Mouse (Mus musculus) brain, embryonic 14.5 days (tissue): ENCODE measurements at regions not wholly inside any gene's neighbourhood (a gene's known extent, or its start where the extent isn't known, plus 50 kb on each side); places are given as distances from the start of the nearest gene placed in this dataset.
"Not testable (repeated sequence)": the region's sequence is repeated elsewhere in the genome, so short reads cannot be mapped to it uniquely, and the experiment has no call there.

Experiments
- DNase-seq: peaks from one replicate; pipeline ENCODE4 v3.0.0-alpha.2; 2011; ENCODE audit warnings: low read depth
- CTCF ChIP-seq: fragments of 200-500 bp; IDR thresholded peaks from 2 replicates; pipeline ENCODE4 v1.5.1; 2012; ENCODE audit warnings: inconsistent platforms, mild to moderate bottlenecking, moderate library complexity, borderline replicate concordance; ENCODE audit not compliant: insufficient read depth, insufficient read length; ENCODE audit errors: extremely low read depth
- POLR2A ChIP-seq: fragments of 200-500 bp; IDR thresholded peaks from 2 replicates; pipeline ENCODE4 v1.6.1; 2012; ENCODE audit warnings: mild to moderate bottlenecking, inconsistent platforms, borderline replicate concordance; ENCODE audit not compliant: poor library complexity, insufficient read depth, insufficient read length, severe bottlenecking; ENCODE audit errors: extremely low read depth

DNA sequence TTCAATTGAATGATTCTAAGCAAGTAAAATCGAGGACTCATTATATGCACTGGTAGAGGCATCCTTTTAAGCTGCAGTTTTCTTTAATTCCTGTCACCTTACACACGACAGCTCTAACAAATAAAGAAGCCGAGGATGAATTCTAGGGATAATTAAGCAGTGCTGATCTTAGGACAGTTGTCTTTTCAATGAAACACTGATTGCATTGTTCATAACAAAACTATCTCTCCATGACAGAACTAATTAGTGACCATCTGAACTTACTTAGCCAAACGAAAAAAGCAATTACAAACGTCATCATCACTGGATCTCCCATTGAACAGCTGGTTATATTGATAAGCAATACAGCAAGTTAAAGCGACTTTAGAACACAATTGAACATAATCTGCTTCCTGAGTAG is 1579.7 kb upstream of the G6pd2 start:
- DNase-seq = peak; percentile 45
- TF ChIP-seq POLR2A (no peak), CTCF (no peak)

GRCm38 (mm10) chr5:60231232-60231891 is 1577.3 kb upstream of the G6pd2 start:
- DNase-seq = not testable (repeated sequence)

GRCm38 (mm10) chr5:60244185-60244584 is 1564.4 kb upstream of the G6pd2 start:
- peak; percentile 65 for DNase-seq

DNA sequence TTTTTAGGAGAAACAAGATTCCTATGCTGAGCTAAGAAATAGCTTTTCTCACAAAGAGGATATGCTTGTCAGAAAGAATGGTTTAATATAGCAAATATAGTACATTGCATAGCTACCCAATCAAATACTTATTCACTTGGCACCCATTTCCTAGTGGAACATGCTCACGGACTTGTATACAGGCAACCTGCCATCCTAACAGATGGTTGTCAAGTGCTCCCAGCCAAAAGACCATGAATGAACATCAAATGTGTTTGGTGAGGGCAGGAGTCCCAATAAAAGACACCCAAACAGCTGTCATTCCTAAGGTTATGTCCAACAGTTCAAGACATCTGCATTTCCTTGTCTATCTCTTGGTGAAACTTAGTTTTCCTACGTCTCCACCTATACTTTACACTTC is 1531.9 kb upstream of the G6pd2 start:
- DNase-seq = peak; percentile 89

More at GRCm38 (mm10) chr5:60244185-60244584, 1564.4 kb upstream of the G6pd2 start:
- TF ChIP-seq POLR2A (no peak), CTCF (no peak)

More for the DNA sequence above, 1531.9 kb upstream of the G6pd2 start:
- TF ChIP-seq POLR2A = no peak
- no peak for TF ChIP-seq CTCF
